Mouse (Mus musculus) neutrophil, adult 5-6 weeks (primary cell): ENCODE results near the gene Prdm4. TPM values are rescaled to one million over a fixed set of nuclear protein-coding genes. Genes with fewer than 3 reads are reported as not detected.
A peak's percentile ranks its signal among the peaks of the same experiment; 100 is the strongest.

Experiments used
- ATAC-seq: fragments of 151-379, 151-347 bp; 2 replicates; pipeline ENCODE4 v1.8.0; 2017; ENCODE audit warnings: mild to moderate bottlenecking, moderate TSS enrichment; ENCODE audit not compliant: insufficient number of reproducible peaks, poor library complexity, low FRiP score, severe bottlenecking; ENCODE audit errors: extremely low read depth
- total RNA-seq: library from RNA; stranded (forward); fragments of 200-1000 nt; gene quantifications from 2 replicates; pipeline ENCODE4 v1.2.3, GENCODE M21; 2017

The Prdm4 gene
- 36.5 and 50.2 TPM in 2 replicates for total RNA-seq

- peak; percentile 99 for ATAC-seq
These were observed at the start of gene Prdm4 for GRCm38 (mm10) chr10:85916498-85917309. Gene Prdm4 (minus strand): TSS chr10:85917142.

GRCm38 (mm10) chr10:85966476-85966875 is 49.5 kb upstream of the Prdm4 start:
- ATAC-seq, result no peak

- no peak for ATAC-seq
These were observed 47.4 kb upstream of the Prdm4 start for GRCm38 (mm10) chr10:85964316-85964715.

GRCm38 (mm10) chr10:85962897-85963296 is 46.0 kb upstream of the Prdm4 start:
- ATAC-seq, result no peak

- peak; percentile 89 for ATAC-seq
These were observed 40.6 kb upstream of the Prdm4 start, which contains the start of gene Rtcb for GRCm38 (mm10) chr10:85957464-85957950. Gene Rtcb (minus strand): TSS chr10:85957823.

- no peak for ATAC-seq
These were observed 40.0 kb upstream of the Prdm4 start for GRCm38 (mm10) chr10:85956871-85957419.

GRCm38 (mm10) chr10:85954429-85954828 is 37.5 kb upstream of the Prdm4 start:
- no peak for ATAC-seq

- ATAC-seq, result peak; percentile 15; the same call in 1 of the 2 replicates
These were observed 36.5 kb upstream of the Prdm4 start for GRCm38 (mm10) chr10:85953401-85953800.

GRCm38 (mm10) chr10:85951765-85952443 is 35.0 kb upstream of the Prdm4 start:
- peak; percentile 68 for ATAC-seq

GRCm38 (mm10) chr10:85948483-85949196 is 31.7 kb upstream of the Prdm4 start:
- ATAC-seq, result no peak

- no peak for ATAC-seq
These were observed 19.5 kb upstream of the Prdm4 start for GRCm38 (mm10) chr10:85936280-85936965.

- no peak for ATAC-seq
These were observed 13.0 kb upstream of the Prdm4 start for GRCm38 (mm10) chr10:85929962-85930361.

- ATAC-seq, result no peak
These were observed 12.3 kb upstream of the Prdm4 start for GRCm38 (mm10) chr10:85929208-85929591.

- ATAC-seq, result peak; percentile 72
These were observed 11.7 kb upstream of the Prdm4 start for GRCm38 (mm10) chr10:85928499-85929207.

- ATAC-seq, result no peak
These were observed 10.9 kb upstream of the Prdm4 start, which contains the start of gene Ascl4 for GRCm38 (mm10) chr10:85927676-85928445. Gene Ascl4 (plus strand): TSS chr10:85927681.

- ATAC-seq, result no peak
These were observed 37.0 kb downstream of the Prdm4 start for GRCm38 (mm10) chr10:85879886-85880486.

- ATAC-seq, result no peak
These were observed 41.1 kb downstream of the Prdm4 start for GRCm38 (mm10) chr10:85875812-85876211.
